Mouse (Mus musculus) ES-E14 (cell line): ENCODE results near the gene Prkar1a. TPM values are rescaled to one million over a fixed set of nuclear protein-coding genes. Genes with fewer than 3 reads are reported as not detected.

Experiments used
- DNase-seq: peaks from one replicate; pipeline ENCODE4 v3.0.0-alpha.2; 2013; ENCODE audit warnings: low read depth, low spot score
- H3K27ac ChIP-seq: 2 replicates; pipeline ENCODE4 v1.5.1; 2012; ENCODE audit warnings: low read depth, mild to moderate bottlenecking, low read length, moderate library complexity, mixed read lengths; ENCODE audit not compliant: poor library complexity, insufficient read depth, severe bottlenecking
- H3K36me3 ChIP-seq: 2 replicates; pipeline ENCODE4 v1.6.1; 2012; ENCODE audit warnings: mild to moderate bottlenecking, low read length, moderate library complexity, mixed read lengths; ENCODE audit not compliant: control insufficient read depth, poor library complexity, insufficient read depth, severe bottlenecking
- H3K4me1 ChIP-seq, 2 experiments: fragments of 150-350 bp in 1 of 2; sonication (generic) in 1 of 2; 2 replicates each; pipeline ENCODE4 v1.6.1; 2012; ENCODE audit warnings: low read length in 2 of 2, mild to moderate bottlenecking in 1 of 2, mixed read lengths in 1 of 2; ENCODE audit not compliant: control insufficient read depth in 2 of 2, insufficient read depth in 2 of 2, poor library complexity in 1 of 2
- H3K4me3 ChIP-seq, 2 experiments: fragments of 150-350 bp in 1 of 2; sonication (generic) in 1 of 2; 2 replicates each; pipeline ENCODE4 v1.5.1; 2012; ENCODE audit warnings: low read length in 2 of 2, low read depth in 1 of 2, mild to moderate bottlenecking in 1 of 2, mixed read lengths in 1 of 2; ENCODE audit not compliant: insufficient read depth in 1 of 2, poor library complexity in 1 of 2, severe bottlenecking in 1 of 2
- H3K9ac ChIP-seq: 2 replicates; pipeline ENCODE4 v1.6.1; 2012; ENCODE audit warnings: low read depth, mild to moderate bottlenecking, low read length, mixed read lengths; ENCODE audit not compliant: poor library complexity, insufficient read depth, severe bottlenecking
- H3K9me3 ChIP-seq: fragments of 150-350 bp; sonication (generic); 2 replicates; pipeline ENCODE4 v1.6.1; 2012; ENCODE audit warnings: low read depth, mild to moderate bottlenecking, low read length; ENCODE audit not compliant: control insufficient read depth, insufficient read depth
- CHD2 ChIP-seq: IDR thresholded peaks from 2 replicates; pipeline ENCODE4 v1.6.1; 2014; ENCODE audit warnings: mild to moderate bottlenecking, low read depth, low read length, inconsistent platforms
- HCFC1 ChIP-seq: IDR thresholded peaks from 2 replicates; pipeline ENCODE4 v1.6.1; 2012; ENCODE audit warnings: low read length, inconsistent platforms, borderline replicate concordance; ENCODE audit not compliant: insufficient read depth
- MAFK ChIP-seq: IDR thresholded peaks from 2 replicates; pipeline ENCODE4 v1.6.1; 2014; ENCODE audit warnings: mild to moderate bottlenecking, low read depth, low read length, inconsistent platforms; ENCODE audit not compliant: insufficient read depth
- ZC3H11A ChIP-seq: IDR thresholded peaks from 2 replicates; pipeline ENCODE4 v1.6.1; 2012; ENCODE audit warnings: low read depth, mild to moderate bottlenecking, inconsistent platforms, low read length, borderline replicate concordance
- ZNF384 ChIP-seq: IDR thresholded peaks from 2 replicates; pipeline ENCODE4 v1.6.1; 2012; ENCODE audit warnings: low read depth, low read length, inconsistent platforms
- in situ Hi-C, 2 experiments: fragments of 600-800 bp; cut with MboI; formaldehyde crosslinking; loops; one replicate each; pipeline ENCODE4 v1.15.1; 2025; ENCODE audit warnings: low sequenced_read_pairs in 2 of 2, inconsistent platforms in 1 of 2; ENCODE audit not compliant: unreplicated experiment in 2 of 2
- total RNA-seq: library from RNA; depleted of rRNA; stranded (reverse); fragments of 300-350 nt; gene quantifications from 2 replicates; pipeline ENCODE4 v1.2.3, GENCODE M21; 2012

The Prkar1a gene
- total RNA-seq, 1 experiment: 46.0 TPM

- no peak overlapping the region for H3K4me3 ChIP-seq
- no peak for DNase-seq
- TF ChIP-seq MAFK: no peak
- no peak for TF ChIP-seq CHD2
- no peak for TF ChIP-seq HCFC1
- no peak for TF ChIP-seq ZNF384
- H3K9me3 ChIP-seq: no peaks in the 10 kb centered on the region
- in situ Hi-C loops: no loop called here
- H3K9ac ChIP-seq: no peak overlapping the region
- H3K4me1 ChIP-seq: no peaks in the 10 kb centered on the region
- no peaks in the 10 kb centered on the region for H3K36me3 ChIP-seq
- H3K27ac ChIP-seq: no peak overlapping the region
Observed at GRCm38 (mm10) chr11:109622518-109623037, 26.6 kb upstream of the Prkar1a start.

- Histone ChIP-seq H3K4me1 (no peaks in the 10 kb centered on the region), H3K36me3 (no peaks in the 10 kb centered on the region), H3K9ac (no peak overlapping the region), H3K4me3 (no peak overlapping the region), H3K27ac (no peak overlapping the region), H3K9me3 (no peaks in the 10 kb centered on the region)
- TF ChIP-seq MAFK: no peak
- TF ChIP-seq HCFC1: no peak
- TF ChIP-seq ZNF384: no peak
- no peak for TF ChIP-seq CHD2
- TF ChIP-seq ZC3H11A: no peak
- in situ Hi-C loops: no loop called here
- no peak for DNase-seq
Observed at GRCm38 (mm10) chr11:109623238-109623637, 26.0 kb upstream of the Prkar1a start.

- no peak overlapping the region for H3K9ac ChIP-seq
- no peak overlapping the region for H3K4me3 ChIP-seq
- no peaks in the 10 kb centered on the region for H3K4me1 ChIP-seq
- no peak for DNase-seq
- TF ChIP-seq CHD2: no peak
- no peak for TF ChIP-seq ZNF384
- TF ChIP-seq ZC3H11A: no peak
- TF ChIP-seq MAFK: no peak
- TF ChIP-seq HCFC1: no peak
- in situ Hi-C loops: no loop called here
- no peaks in the 10 kb centered on the region for H3K36me3 ChIP-seq
- no peaks in the 10 kb centered on the region for H3K9me3 ChIP-seq
- H3K27ac ChIP-seq: no peak overlapping the region
Observed at GRCm38 (mm10) chr11:109627648-109628047, 21.6 kb upstream of the Prkar1a start.

- in situ Hi-C loops: no loop called here
- Histone ChIP-seq H3K36me3 (no peaks in the 10 kb centered on the region), H3K4me3 (no peak overlapping the region), H3K4me1 (no peaks in the 10 kb centered on the region), H3K9me3 (no peaks in the 10 kb centered on the region), H3K27ac (no peak overlapping the region), H3K9ac (no peak overlapping the region)
- TF ChIP-seq CHD2 (no peak), HCFC1 (no peak), ZC3H11A (no peak), ZNF384 (no peak), MAFK (no peak)
- DNase-seq: no peak
Observed at GRCm38 (mm10) chr11:109628099-109628498, 21.1 kb upstream of the Prkar1a start.

- Histone ChIP-seq H3K4me1 (no peaks in the 10 kb centered on the region), H3K36me3 (no peaks in the 10 kb centered on the region), H3K9me3 (no peaks in the 10 kb centered on the region), H3K4me3 (no peak overlapping the region), H3K27ac (no peak overlapping the region), H3K9ac (no peak overlapping the region)
- TF ChIP-seq ZNF384 (no peak), MAFK (no peak), HCFC1 (no peak), CHD2 (no peak), ZC3H11A (no peak)
- in situ Hi-C loops: no loop called here
- no peak for DNase-seq
Observed at GRCm38 (mm10) chr11:109629021-109629521, 20.1 kb upstream of the Prkar1a start.
